Mouse (Mus musculus) splenic B cell, adult 2 months (primary cell): Measurements from ENCODE around the gene Olfr1272.
"Not testable (repeated sequence)": the region's sequence is repeated elsewhere in the genome, so short reads cannot be mapped to it uniquely, and the experiment has no call there.

Experiments used
- DNase-seq: peaks from one replicate; pipeline ENCODE4 v3.0.0-alpha.2; 2011; ENCODE audit warnings: low read depth, low spot score
- H3K27me3 ChIP-seq: 2 replicates; pipeline ENCODE4 v1.6.1; 2012; ENCODE audit warnings: mild to moderate bottlenecking, low read length, moderate library complexity, mixed read lengths; ENCODE audit not compliant: control insufficient read depth, poor library complexity, insufficient read depth, severe bottlenecking
- H3K36me3 ChIP-seq: 2 replicates; pipeline ENCODE4 v1.6.1; 2012; ENCODE audit warnings: mild to moderate bottlenecking, low read length, moderate library complexity, mixed read lengths; ENCODE audit not compliant: control insufficient read depth, poor library complexity, insufficient read depth, severe bottlenecking

The Olfr1272 gene

DNA sequence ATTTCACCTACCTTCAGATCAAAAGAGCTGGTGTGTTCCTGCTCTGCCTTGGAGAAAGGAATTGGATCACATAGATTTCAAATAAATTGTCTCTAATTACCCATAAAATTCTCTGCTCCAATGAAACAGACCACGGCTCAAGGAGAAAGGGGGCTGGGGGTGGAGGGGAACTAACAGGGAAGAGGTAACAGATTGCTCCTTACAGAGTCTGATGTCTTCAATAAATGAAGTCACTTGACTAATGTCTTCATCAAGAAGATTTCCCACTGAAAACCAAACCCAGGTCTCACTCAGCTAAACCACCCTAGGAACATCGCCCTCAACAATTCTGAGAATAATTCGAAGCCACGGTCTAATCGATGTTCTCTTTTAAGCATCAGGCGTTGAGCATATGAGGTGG is at the start of gene Olfr1272:
Olfr1272 (minus strand) TSS at position 101 of the 400 bp plus-strand sequence.
- Histone ChIP-seq H3K27me3 (no peaks in the 10 kb centered on the region), H3K36me3 (no peaks in the 10 kb centered on the region)
- no peak for DNase-seq

DNA sequence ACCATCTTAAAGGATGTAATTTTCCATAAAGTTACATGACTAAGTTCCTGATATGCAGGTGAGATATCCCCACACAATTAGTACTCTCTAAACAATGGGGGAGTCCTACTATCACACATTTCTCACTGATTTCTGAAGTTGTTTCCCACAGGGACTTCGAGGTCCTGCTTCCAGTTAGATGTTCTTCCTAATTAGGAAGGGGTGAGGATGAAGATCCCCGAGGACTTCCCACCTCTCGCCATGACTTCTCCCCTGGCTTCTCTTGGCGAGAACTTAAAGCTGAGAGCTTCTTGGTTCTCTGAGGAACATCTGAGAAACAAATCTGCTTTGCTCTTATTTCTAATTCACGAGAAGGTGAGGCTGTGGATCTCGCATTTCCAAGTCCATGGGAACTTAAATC is 29.3 kb upstream of the Olfr1272 start, which contains the start of gene Gm13769:
Gm13769 (plus strand) TSS at position 301 of the 400 bp plus-strand sequence.
- H3K36me3 ChIP-seq, H3K27me3 ChIP-seq, DNase-seq: not testable (repeated sequence)

DNA sequence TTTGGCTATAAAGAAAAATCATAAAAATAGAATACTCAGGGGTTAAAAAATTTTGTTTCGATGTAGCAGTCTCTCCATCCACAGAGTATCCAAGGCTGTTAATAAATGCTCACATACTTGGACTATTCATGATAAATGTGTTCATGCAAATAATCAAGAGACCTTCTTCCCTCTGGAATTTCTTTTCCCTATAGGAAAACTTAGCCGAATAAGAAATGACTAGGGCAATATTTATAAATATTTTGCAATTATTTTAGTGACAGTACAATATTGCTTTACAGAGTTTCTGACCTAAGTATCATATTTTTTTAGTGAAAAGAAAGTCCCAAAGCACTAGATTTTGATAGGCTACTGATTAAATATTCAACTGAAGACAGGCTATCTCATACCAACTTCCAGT is 21.7 kb downstream of the Olfr1272 start, which contains the start of gene Olfr1271:
Olfr1271 (minus strand) TSS at position 101 of the 400 bp plus-strand sequence.
- DNase-seq = no peak
- Histone ChIP-seq H3K36me3 (no peaks in the 10 kb centered on the region), H3K27me3 (no peaks in the 10 kb centered on the region)

DNA sequence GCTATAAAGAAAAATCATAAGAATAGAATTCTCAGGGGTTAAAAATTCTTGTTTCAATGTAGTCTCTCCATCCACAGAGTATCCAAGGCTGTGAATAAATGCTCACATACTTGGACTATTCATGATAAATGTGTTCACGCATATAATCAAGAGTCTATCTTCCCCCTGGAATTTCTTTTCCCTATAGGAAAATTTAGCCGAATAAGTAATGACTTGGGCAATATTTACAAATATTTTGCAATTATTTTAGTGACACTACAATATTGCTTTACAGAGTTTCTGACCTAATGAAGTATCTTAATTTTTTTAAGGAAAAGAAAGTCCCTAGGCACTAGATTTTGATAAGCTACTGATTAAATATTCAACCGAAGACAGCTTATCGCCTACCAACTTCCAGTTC is 35.1 kb downstream of the Olfr1272 start, which contains the start of gene Olfr142:
Olfr142 (minus strand) TSS at position 101 of the 400 bp plus-strand sequence.
- H3K36me3 ChIP-seq = no peaks in the 10 kb centered on the region
- no peak for DNase-seq

More for the DNA sequence above, 35.1 kb downstream of the Olfr1272 start, which contains the start of gene Olfr142:
- H3K27me3 ChIP-seq = no peaks in the 10 kb centered on the region
